19 mouse cellular contexts compared by ENCODE assay signal in the genomic region with DNA sequence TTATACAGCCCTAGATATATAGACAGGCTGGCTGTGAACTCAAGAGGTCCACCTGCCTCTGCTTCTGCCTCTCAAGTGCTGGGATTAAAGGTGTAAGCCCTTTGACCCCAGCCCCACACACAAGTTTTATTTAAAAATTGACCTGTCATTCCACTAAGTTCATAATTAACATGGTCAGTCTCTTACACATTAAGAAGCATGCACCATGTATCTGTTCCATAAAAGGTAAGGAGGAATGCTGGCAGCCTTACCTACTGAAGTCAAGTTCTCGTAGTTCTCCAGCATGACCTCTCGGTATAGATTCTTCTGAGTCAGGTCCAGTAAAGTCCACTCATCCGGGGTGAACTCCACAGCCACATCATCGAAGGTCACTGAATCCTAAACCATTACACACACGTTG. TPM values are rescaled to one million over a fixed set of nuclear protein-coding genes. Genes with fewer than 3 reads are reported as not detected.
DNase-seq lines count a peak whose midpoint lies in the region.
"Had no signal": no experiment of that assay in that cellular context is flagged by ENCODE, and none has a peak within 500 bp of the region (broad histone marks: within the 10 kb centered on the region; RNA-seq: fewer than 3 reads in every experiment).

No protein-coding gene starts in this region.

- DNase-seq in kidney, adult 18-20 months, result peak; percentile 16
- DNase-seq in kidney, postnatal 4 days, result no peak
- peak; percentile 42 to 57 for DNase-seq in kidney, adult 8-10 months
- peak; percentile 77 for DNase-seq in kidney, adult 9 months
- peak; percentile 23 for DNase-seq in kidney, postnatal 10 days
- no peak for DNase-seq in right cerebral cortex, adult 2 months (ENCODE audit: low spot score in 2 of 2)
- DNase-seq in adrenal gland, postnatal 10 days, result no peak
- no peak for DNase-seq in right cerebral cortex, adult 18-20 months
- DNase-seq: adrenal gland, adult 2 months; adrenal gland, postnatal 25 days; cerebellum, adult 11-12 months; cerebellum, adult 8-10 months; cerebellum, postnatal 10 days; cerebellum, postnatal 36 days; embryo, embryonic 11 days; gastrocnemius, postnatal 10 days; gastrocnemius, postnatal 36 days; heart, postnatal 10 days; heart, postnatal 36 days had no signal

RNA-seq across cellular contexts. Expression of gene Zfp426, which starts 12.3 kb away (rescaled TPM):
- total RNA-seq in adrenal gland, postnatal 10 days (2021), result 10 to 100 TPM; 20.2 to 21.5 TPM

RNA-seq across cellular contexts. Expression of gene Zfp266, which starts 16.4 kb away (rescaled TPM):
- total RNA-seq in adrenal gland, postnatal 10 days (2021), result 10 to 100 TPM; 38.8 to 50.0 TPM

RNA-seq across cellular contexts. Expression of gene Zfp26, which starts 44.8 kb away (rescaled TPM):
- 10 to 100 TPM; 19.4 to 26.9 TPM for total RNA-seq in adrenal gland, postnatal 10 days (2021)

Comparison
In these comparisons a context has a peak if more than half of its experiments do, and no peak if none do; other contexts are left out.
1. DNase-seq: peak in kidney, adult 18-20 months (single experiment), kidney, adult 8-10 months (2 of 2), kidney, adult 9 months (single experiment) and kidney, postnatal 10 days (single experiment); none in kidney, postnatal 4 days (0 of 2), right cerebral cortex, adult 2 months (0 of 2), adrenal gland, postnatal 10 days (single experiment) and right cerebral cortex, adult 18-20 months (single experiment).